Mouse (Mus musculus) erythroblast, embryonic 14.5 days (primary cell): ENCODE results near the gene Gpr150.

ENCODE experiments used
- GATA1 ChIP-seq: IDR thresholded peaks from 2 replicates; pipeline ENCODE4 v1.6.1; 2012; ENCODE audit warnings: low read length, inconsistent platforms, mixed read lengths
- TAL1 ChIP-seq: IDR thresholded peaks from 3 replicates; pipeline ENCODE4 v1.6.1; 2012; ENCODE audit warnings: low read length, inconsistent platforms, mixed read lengths

DNA sequence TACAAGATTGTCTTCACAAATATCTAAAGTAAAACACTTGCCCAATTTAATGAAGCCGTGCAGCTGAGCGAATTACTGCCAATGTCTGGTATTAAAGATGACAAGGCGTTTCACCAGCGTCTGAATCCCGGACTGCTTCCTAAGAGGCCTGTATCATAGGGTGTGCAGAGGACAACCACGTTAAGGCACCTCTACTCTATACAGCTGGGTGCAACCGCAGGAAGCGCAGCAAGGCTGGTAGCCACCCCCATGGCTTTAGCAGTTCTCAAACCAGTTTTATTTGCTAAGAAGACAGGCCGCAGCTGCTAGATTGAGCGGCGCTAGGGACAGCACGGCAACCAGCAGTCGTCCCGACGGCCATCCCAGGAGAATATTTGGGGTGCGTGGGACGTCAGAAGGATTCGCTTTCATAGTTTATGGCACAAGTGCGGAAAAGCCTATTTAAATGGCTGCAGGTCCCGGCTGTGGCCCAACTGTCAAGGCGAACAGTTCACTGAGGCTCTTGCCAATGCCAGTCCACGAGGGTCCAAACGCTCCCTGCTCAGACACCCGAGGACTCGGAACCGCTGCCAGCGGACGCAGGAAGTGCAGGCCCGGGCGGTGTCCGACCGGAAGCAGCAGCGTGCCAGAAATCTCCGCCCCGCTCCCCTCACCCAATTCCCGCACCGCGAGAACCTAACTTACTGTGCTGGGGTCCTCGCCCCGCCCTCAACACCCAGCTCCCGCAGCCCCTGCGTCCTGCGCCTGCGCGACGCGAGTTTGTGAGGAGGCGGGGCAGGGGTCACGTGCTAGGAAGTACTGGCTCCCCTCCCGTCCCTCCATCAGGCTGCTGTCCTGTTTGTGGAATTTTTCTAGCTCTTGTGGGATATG is 38.6 kb downstream of the Gpr150 start, which contains the start of gene Rfesd:
- TF ChIP-seq TAL1 (no peak), GATA1 (no peak)
